Mouse (Mus musculus) retina, postnatal 1 day (tissue): ENCODE measurements at regions not wholly inside any gene's neighbourhood (a gene's known extent, or its start where the extent isn't known, plus 50 kb on each side); places are given as distances from the start of the nearest gene placed in this dataset.
A peak's percentile ranks its signal among the peaks of the same experiment; 100 is the strongest.

Experiments used
- DNase-seq: peaks from one replicate; pipeline ENCODE4 v3.0.0-alpha.2; 2012

DNA sequence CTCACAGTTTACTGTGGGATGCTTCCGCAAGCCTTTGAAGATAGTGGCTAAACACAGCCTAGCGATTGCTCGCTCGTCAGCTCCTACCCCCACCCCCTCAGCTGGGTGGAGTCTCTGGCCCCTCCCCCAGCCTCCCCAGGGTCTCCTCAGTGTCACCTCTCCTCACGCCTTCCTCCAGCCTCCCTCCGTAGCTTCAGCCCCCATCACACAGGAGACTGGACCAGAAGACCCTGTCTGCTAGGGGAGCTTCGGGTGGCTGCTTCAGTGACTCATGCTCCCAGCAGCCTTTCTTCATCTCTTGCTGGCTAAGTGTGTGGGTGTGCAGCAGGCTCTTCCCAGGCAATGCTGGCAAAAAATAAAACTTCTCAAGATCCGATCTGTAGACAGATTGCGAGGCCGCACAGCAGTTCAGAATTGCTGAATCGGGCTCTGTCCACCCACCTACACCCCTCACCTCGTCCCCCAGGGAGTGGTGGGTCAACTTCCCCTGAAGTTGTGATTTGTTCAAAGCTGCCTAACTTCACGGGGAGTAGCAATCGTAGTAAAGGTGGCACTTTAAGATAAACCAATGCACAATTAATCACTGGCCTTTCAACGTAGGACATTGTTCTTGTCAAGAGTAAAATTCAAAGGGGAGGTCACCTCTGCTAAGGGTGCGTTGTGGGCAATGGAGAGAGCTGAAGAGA, 61.2 kb upstream of the Ankrd28 start:
- peak; percentile 58 for DNase-seq

- DNase-seq, result peak; percentile 25
Observed at GRCm38 (mm10) chr14:31892186-31892510, 61.7 kb upstream of the Ankrd28 start.

DNA sequence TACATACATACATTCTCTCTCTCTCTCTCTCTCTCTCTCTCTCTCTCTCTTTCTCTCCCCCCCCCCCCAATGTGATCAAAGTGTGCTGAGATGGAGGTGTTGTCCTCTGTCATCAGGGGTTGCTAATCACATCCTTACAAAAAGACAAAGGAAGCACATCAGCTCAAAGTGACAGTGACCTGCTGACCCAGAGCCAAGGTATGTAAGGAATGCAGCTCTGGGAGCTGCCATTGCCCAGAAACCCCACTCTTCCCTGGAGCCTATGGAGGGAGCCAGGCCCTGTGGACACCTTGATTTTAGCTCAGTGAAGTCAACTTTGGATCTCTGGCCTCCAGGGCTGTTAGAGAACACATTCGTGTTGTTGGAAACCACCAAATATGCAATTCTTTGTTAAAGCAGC, 66.0 kb upstream of the Ankrd28 start:
- no peak for DNase-seq

DNA sequence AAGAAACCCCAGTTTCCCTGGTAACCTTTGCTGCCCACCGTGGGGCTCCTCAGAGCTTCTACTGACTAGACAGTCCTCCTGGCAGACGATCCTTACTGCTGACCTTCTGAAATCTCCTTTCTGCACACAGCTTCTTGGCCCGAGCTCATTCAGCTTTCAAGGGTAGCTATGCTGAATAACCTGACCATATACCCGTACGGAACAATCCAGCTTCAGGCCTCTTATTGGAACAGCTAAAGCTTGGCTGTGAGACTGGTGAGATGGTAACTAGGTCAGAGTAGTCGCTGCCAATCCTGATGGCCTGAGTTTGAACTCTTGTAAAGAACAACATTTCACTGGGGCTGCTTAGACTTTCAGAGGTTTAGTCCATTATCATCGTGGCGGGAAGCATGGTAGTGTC, 69.1 kb upstream of the Ankrd28 start:
- DNase-seq, result peak; percentile 25

DNA sequence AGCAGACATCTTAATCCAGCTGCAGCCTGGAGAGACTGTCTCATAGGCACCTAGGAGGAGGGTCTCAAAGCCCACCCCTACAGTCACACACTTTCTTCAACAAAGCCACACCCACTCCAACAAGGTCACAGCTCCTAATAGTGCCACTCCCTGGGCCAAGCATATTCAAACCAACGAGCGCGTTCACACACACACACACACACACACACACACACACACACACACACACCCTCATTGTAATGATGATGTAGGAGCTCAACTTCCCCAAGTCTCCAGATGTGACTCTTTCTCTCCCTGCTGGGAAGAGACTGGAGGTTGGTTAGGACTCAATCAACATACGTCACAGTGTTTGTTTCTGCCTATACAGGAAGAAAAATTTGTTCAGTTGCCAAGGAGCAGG, 69.5 kb upstream of the Ankrd28 start:
- no peak for DNase-seq

GRCm38 (mm10) chr14:31901901-31902300, 71.5 kb upstream of the Ankrd28 start:
- DNase-seq, result no peak

GRCm38 (mm10) chr14:31903664-31904063, 73.2 kb upstream of the Ankrd28 start:
- DNase-seq, result no peak

GRCm38 (mm10) chr14:31908591-31908990, 78.1 kb upstream of the Ankrd28 start:
- no peak for DNase-seq

GRCm38 (mm10) chr14:31909291-31909690, 78.8 kb upstream of the Ankrd28 start:
- no peak for DNase-seq

GRCm38 (mm10) chr14:31910809-31911208, 80.4 kb upstream of the Ankrd28 start:
- no peak for DNase-seq

DNA sequence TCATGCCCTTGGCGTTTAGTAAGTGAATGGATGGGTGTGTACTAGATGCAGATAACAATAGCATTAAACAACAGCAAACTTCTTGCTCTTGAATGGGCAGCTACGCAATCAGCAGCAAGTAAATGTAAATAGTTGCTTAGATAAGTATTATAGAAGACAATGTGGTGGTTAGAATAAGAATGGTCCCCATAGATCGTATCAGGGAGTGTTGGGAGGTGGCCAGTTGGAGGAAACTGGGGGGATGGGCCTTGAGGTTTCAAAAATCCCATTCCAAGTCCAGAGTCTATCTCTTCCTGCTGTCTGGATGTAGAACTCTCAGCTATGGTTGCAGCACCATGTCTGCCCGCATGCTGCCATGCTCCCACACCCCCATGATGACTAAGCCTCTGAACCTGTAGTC, 88.0 kb upstream of the Ankrd28 start:
- DNase-seq, result no peak

DNA sequence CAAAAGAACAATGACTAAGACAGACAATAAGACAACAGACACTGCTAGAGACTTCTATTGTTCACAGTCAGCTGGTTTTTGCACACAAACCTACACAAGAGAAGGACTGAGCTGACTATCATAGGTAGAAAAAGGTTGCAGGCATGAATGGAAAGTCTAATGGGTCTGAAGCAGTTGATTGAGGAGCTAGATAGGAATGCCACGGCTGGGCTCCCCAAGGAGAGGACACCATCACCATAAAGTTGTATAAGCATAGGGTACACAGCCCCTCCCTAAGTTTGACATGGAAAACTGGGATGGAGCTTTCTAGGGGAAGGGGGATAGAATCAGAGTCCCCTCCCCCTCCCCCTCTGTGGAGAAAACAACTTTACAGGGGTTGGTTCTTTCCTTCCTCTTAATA, 88.5 kb upstream of the Ankrd28 start:
- DNase-seq, result no peak

DNA sequence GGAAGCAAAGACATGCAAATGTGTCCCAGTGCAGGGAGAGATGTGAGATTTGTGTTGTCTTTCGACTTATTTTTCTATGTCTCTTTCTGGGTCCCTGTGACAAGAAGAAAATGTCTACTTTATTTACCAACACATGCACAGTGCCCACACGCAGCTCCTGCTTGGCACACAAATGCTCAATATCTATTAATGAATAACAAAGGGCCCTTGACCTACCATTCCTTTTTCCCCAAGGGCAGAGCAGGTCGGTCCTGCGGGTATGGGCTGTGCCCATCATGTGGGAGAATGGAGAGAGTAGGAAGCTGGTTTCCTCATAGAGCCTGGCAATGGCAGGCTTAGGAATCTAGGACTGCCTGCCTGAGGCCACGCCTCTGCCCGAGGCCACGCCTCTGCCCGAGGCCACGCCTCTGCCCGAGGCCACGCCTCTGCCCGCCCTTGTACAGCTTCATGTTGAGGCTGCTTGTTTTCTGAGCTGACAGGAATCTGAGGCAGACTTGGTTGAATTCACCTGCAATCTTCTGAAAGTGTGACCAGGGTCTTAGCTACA, 98.8 kb upstream of the Ankrd28 start:
- DNase-seq, result peak; percentile 13

- DNase-seq, result peak; percentile 44
Observed at GRCm38 (mm10) chr14:31930367-31930766, 98.4 kb upstream of the Galnt15 start.

- no peak for DNase-seq
Observed at GRCm38 (mm10) chr14:31931971-31932370, 96.8 kb upstream of the Galnt15 start.

- peak; percentile 89 for DNase-seq
Observed at GRCm38 (mm10) chr14:31933441-31933840, 95.3 kb upstream of the Galnt15 start.

DNA sequence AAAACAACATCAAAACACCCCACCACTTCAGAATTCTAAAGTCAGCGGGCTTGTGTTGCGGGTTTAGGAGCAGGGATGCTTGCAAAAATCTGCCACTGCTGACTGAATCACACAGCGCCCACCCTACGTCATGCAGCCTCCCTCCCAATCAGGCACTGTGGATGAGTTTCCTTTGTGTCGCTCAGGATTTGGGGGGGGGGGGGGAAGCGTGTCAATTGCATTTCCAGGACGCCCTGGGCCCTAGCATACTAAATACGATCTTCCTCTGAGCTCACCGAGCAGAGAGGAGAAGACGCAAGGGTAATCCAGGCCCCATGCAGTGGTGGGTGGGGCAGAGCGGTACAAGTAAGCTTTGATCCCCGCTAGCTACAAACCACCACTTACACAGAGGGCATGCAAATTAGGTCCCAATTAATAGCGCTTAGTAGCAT, 94.9 kb upstream of the Galnt15 start:
- peak; percentile 96 for DNase-seq

DNA sequence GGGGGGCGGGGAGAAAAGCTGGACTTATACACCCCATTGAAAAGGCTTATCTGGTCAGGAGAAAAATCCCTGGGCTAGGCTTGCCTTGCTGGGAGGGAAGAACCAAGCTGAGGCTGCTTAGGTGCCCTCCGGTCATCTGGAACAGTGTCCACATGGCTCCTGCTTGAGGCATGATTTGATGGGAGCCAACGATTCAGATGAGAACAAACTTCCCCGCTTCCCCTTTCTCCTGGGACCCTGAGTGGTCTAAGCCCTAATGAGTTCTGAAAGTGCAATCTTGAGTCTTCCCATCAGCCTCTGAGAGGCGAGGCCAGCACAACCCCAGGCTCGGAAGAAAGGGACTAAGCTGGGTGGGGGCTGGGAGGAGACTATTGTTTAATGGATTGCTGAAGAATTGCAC, 94.5 kb upstream of the Galnt15 start:
- DNase-seq, result peak; percentile 95

DNA sequence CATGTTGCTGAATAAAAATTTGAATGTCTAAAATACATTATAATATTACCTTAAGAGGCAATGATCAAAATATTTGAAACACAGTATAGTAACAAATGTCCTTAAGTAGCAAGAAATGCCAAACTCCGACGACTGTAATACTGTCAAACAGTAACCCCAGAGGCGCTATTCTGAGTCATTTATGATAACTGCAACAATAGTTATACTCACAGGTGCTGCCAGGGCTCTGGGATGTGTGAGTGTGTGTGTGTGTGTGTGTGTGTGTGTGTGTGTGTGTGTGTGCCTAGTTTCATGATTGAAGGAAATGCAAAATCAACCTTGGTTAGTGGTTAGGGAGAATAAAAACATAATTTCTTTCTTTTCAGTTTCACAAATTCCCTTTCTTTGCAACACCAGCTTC, 94.0 kb upstream of the Galnt15 start:
- DNase-seq, result no peak

GRCm38 (mm10) chr14:31935411-31935810, 93.4 kb upstream of the Galnt15 start:
- DNase-seq, result no peak

DNA sequence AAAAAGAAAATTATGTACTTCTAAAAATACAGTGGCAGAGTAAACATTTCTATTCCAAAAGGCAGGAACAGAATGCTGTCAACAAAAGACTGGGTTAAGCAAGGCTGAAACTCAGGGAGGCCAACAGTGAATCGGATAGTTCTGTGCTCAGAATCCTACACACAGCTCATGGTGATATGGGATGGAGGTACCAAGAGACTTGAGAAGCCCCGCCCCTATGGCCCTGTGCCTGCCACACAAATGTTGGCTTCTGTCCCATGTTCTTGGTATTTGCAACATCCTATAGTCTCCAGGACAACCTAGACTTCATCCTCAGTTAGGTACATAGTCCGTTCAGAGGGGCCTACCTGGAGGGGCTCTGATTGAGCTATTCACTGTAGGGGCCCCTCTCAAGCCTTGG, 92.2 kb upstream of the Galnt15 start:
- DNase-seq, result no peak

DNA sequence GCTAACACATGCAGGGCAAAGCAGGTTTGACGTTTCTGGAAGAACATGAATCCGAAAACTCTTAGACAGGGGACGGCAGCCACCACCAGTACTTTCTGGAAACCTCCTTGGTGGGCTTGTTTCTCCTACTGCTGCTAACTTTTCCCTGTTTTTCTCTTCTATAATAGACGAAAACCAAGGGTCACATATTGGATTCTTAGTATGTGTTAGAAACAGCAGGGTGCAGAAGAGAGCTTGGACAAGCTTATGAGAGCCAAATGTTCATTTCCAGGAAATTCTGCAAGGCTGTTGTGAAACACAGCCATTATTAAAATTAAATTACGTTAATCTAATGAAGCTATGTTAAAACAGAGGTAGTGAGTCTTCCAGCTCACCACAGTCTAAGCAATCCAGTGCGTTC, 87.9 kb upstream of the Galnt15 start:
- DNase-seq, result no peak

DNA sequence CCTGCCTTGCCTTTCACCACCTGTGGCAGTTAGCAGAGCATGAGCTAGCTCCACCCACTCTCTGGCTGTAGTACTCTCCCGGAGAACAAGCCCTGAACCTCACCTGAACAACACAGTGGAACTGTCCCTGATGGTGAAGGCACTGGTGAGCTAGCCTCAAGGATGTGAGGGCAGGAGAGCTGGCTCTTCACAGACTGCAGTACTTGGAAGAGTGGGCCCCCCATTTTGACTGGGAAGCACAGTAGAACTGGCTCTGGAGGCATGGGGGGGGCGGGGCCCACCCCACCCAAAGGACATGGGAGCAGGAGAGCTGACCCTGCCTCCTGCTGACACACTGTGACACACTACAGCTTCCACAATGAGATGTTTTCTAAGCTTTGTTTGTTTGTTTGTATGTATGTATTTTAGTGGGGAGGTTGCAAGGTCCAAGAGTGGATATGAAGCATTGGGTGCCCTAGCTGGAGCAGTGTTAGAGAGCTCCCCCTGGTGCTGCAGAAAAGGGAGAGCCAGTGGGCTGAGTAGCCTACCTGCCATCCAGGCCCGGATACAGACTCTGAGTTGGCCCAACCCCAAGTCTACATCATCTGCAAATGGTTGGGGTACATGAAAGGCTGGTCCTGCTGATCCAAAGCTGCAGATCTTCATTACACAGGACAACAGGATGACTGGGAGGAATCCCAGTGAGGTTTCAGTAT, 86.4 kb upstream of the Galnt15 start:
- DNase-seq, result no peak

DNA sequence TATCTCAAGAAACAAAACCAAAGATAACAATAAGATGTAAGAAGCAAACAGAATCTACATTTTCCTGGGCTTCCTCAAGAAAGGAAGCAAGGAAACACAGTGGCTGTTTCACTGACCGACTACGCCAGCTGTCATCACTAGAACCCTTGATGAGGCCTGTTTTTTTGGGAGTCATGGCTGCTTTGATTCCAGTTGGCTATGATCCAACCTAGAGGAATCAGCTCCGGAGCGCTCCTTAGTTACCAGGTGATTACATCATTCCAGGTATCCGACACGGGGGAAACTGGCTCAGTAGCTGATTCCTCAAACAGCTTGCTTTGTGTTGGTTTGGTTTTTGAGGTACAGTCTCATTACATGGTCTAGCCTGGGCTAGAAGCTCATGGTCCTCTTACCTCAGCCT, 84.1 kb upstream of the Galnt15 start:
- no peak for DNase-seq

GRCm38 (mm10) chr14:31945125-31945524, 83.7 kb upstream of the Galnt15 start:
- DNase-seq, result no peak
